Mouse (Mus musculus): Measurements from ENCODE around the gene Gm20695.
"Not testable (repeated sequence)": the region's sequence is repeated elsewhere in the genome, so short reads cannot be mapped to it uniquely, and the experiment has no call there.

Gene Gm20695

GRCm38 (mm10) chr16:3884201-3885064 is at the start of gene Gm20695, which contains the start of gene Zfp597:
Gene Gm20695 (plus strand): TSS chr16:3884648.
Gene Zfp597 (minus strand): TSS chr16:3884561.
- DNase-seq (ENCODE audit: low read depth, low spot score) = peak; percentile 91

DNA sequence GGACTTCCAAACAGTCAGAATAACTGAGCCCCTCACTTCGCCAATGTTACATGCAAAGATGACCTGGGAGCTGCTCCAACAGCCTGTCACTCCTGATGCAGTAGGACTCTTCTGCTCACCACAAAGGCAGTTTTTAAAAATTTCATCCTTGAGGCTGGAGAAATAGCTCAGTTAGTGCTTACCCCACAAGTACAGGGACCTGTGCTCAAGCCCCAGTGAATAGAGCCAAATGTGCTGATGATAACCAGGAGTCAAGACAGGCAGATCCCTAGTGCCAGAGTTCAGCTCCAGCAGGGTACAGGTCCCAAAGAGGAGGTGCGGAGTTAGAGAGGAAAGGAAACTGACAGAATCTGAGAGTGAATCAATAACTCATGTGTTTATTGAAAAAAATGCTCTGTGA is 49.0 kb upstream of the Gm20695 start:
- no peak for DNase-seq (ENCODE audit: low read depth, low spot score)

DNA sequence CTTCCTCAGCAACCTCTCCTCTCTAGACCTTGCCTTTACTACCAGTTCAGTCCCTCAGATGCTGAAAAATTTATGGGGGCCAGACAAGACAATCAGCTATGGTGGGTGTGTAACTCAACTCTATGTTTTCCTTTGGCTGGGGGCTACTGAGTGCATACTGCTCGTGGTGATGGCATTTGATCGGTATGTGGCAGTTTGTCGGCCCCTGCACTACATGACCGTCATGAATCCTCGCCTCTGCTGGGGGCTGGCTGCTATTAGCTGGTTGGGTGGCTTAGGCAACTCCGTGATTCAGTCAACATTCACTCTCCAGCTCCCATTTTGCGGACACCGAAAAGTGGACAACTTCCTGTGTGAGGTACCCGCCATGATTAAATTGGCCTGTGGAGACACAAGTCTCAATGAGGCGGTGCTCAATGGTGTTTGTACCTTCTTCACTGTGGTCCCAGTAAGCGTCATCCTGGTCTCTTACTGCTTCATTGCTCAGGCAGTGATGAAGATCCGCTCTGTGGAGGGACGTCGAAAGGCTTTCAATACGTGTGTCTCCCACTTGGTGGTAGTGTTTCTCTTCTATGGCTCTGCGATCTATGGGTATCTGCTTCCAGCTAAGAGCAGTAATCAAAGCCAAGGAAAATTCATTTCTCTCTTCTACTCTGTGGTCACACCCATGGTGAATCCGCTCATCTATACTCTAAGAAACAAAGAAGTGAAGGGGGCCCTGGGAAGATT is 45.1 kb upstream of the Gm20695 start:
- no peak for DNase-seq (ENCODE audit: low read depth, low spot score)

GRCm38 (mm10) chr16:3842989-3843388 is 41.5 kb upstream of the Gm20695 start:
- DNase-seq (ENCODE audit: low read depth, low spot score) = no peak

DNA sequence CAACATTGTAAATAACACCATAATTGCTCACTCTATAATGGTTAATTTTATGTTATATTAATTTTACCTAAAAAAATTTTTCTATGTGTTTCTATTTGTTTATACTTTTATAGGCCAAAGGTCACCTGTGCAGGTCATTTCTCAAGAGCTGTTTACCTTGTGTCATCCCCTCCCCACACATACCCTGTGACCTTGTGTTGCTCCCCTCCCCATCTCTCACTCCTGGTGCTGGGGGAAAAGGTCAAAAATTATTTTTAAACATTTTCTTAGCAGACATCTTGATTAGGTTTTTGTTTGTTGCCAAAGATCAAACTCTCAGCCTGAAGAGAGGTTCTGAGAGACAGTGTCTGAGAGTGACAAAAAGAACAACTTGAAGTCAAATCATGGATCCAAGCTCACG is 40.7 kb upstream of the Gm20695 start:
- DNase-seq (ENCODE audit: low read depth, low spot score) = no peak

DNA sequence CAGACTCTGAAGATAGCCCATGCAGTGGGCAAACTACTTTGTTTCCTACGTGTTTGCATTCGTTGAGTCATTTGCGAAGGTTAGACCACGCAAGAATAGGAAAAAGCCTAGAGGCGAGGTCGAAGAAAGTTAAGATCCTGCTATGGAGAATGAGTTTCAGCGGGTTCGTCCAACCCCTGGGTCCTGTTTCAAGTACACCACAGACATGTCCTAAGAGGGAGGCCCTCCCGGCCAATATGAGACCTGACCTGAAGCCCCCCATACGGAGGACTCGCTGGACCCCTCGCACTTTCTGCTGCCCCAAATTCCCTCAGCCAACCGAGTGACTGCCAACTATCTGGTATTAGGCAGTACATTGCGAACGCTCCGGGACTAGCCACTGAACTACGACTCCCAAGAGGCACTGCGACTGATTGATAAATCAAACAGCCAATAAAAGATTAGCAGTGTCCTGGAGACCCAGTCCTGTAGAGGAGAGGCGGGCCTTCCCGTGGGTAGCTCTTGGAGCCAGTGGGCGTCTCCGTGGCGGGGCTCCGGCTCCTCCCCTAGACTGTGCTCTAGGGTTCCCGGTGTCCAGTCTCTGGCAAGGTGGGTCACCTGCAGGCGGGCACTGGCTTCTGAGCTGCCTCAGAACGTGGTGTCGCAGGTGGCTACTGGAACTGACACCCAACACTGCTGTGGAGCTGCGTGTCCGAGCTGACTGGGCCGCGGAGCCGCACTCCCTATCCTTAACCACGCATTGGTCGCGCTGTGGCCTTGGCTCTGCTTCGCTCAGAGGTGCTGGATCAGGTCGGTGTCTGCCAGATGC is 37.5 kb upstream of the Gm20695 start, which contains the start of gene Zfp174:
Zfp174 (plus strand) TSS at position 558 of the 808 bp plus-strand sequence.
- peak; percentile 90 for DNase-seq (ENCODE audit: low read depth, low spot score)

GRCm38 (mm10) chr16:3847871-3848270 is 36.6 kb upstream of the Gm20695 start:
- no peak for DNase-seq (ENCODE audit: low read depth, low spot score)

DNA sequence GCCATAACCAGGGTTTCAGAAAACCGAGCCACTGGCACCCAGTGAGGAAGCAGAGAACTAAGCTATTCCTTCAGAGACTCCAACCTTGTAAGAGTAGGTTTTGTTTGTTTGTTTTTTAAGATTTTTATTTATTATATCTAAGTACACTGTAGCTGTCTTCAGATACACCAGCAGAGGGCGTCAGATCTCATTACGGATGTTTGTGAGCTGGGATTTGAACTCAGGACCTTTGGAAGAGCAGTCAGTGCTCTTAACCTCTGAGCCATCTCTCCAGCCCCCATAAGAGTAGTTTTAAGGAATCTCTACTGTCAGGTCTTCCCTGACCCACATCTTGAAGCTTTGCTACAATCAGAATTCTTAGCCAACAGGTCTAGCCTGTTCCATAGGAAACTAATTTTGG is 36.0 kb upstream of the Gm20695 start:
- DNase-seq (ENCODE audit: low read depth, low spot score) = no peak

DNA sequence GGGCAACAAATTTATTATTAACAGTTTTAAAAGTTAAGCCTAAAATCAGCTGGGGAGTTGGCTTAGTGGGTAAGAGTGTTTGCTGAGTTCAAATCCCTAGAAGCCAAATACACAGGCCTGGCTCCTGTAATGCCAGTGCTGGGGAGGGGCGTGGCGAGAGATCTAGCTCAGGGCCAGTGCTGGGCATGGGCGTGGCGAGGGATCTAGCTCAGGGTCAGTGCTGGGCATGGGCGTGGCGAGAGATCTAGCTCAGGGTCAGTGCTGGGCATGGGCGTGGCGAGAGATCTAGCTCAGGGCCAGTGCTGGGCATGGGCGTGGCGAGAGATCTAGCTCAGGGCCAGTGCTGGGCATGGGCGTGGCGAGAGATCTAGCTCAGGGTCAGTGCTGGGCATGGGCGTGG is 33.1 kb upstream of the Gm20695 start:
- not testable (repeated sequence) for DNase-seq (ENCODE audit: low read depth, low spot score)

- no peak for DNase-seq (ENCODE audit: low read depth, low spot score)
Measured at GRCm38 (mm10) chr16:3852586-3852985, 31.9 kb upstream of the Gm20695 start.

- no peak for DNase-seq (ENCODE audit: low read depth, low spot score)
Measured at GRCm38 (mm10) chr16:3854437-3855182, 29.8 kb upstream of the Gm20695 start.

- DNase-seq (ENCODE audit: low read depth, low spot score) = no peak
Measured at GRCm38 (mm10) chr16:3855776-3856175, 28.7 kb upstream of the Gm20695 start.

- DNase-seq (ENCODE audit: low read depth, low spot score) = no peak
Measured at GRCm38 (mm10) chr16:3859254-3859653, 25.2 kb upstream of the Gm20695 start.

DNA sequence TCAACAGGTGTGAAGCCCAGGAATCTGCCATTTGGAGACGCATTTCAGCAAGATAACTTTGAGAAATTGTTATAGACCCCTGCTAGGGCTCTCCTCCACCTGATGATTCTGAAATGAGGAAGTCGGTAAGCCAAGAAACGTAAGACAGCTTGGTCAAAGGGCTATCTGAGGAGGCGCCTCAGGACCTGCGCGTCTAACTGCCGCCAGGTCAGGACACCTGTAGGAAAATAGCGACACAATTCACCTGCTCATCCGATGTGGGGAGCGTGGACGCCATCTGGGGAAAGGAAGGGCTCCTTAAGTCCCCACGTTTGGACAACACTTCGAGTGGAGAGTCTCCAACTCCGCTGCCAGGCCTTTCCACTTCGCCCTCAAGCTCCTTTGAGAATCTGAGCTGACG is 12.6 kb upstream of the Gm20695 start:
- no peak for DNase-seq (ENCODE audit: low read depth, low spot score)

- DNase-seq (ENCODE audit: low read depth, low spot score) = peak; percentile 86
Measured at GRCm38 (mm10) chr16:3872216-3873047, 12.0 kb upstream of the Gm20695 start, which contains the start of gene Naa60. Gene Naa60 (plus strand): TSS chr16:3872375.

- DNase-seq (ENCODE audit: low read depth, low spot score) = no peak
Measured at GRCm38 (mm10) chr16:3876346-3876745, 8.1 kb upstream of the Gm20695 start.

GRCm38 (mm10) chr16:3885065-3885670 is 720 bp downstream of the Gm20695 start:
- DNase-seq (ENCODE audit: low read depth, low spot score) = no peak

- DNase-seq (ENCODE audit: low read depth, low spot score) = no peak
Measured at GRCm38 (mm10) chr16:3891621-3892295, 7.3 kb downstream of the Gm20695 start.

GRCm38 (mm10) chr16:3893739-3894138 is 9.3 kb downstream of the Gm20695 start:
- no peak for DNase-seq (ENCODE audit: low read depth, low spot score)
